Mouse (Mus musculus) liver, embryonic 11.5 days (tissue): ENCODE data around the gene Stat5a. TPM values are rescaled to one million over a fixed set of nuclear protein-coding genes. Genes with fewer than 3 reads are reported as not detected.

Experiments used
- ATAC-seq: fragments of 200-750 bp; cut with Nextera tagmentation; replicated peaks from 2 replicates; pipeline ENCODE4 v1.8.0; 2017; ENCODE audit warnings: moderate number of reproducible peaks, mild to moderate bottlenecking, moderate TSS enrichment, moderate library complexity; ENCODE audit not compliant: low FRiP score
- DNase-seq: peaks from one replicate; pipeline ENCODE4 v3.0.0-alpha.2; 2017; ENCODE audit warnings: low spot score
- H3K27ac ChIP-seq: fragments of 300-500 bp; sonication (generic); 2 replicates; pipeline ENCODE4 v1.5.1; 2014; ENCODE audit warnings: mild to moderate bottlenecking, low read depth, low read length, control low read depth
- H3K27me3 ChIP-seq: fragments of 300-500 bp; sonication (generic); replicated peaks from 2 replicates; pipeline ENCODE4 v1.6.1; 2014; ENCODE audit warnings: low read length, mixed read lengths; ENCODE audit not compliant: control insufficient read depth, insufficient read depth
- H3K36me3 ChIP-seq: fragments of 300-500 bp; sonication (generic); 2 replicates; pipeline ENCODE4 v1.6.1; 2014; ENCODE audit warnings: mild to moderate bottlenecking, low read length, moderate library complexity, mixed read lengths; ENCODE audit not compliant: control insufficient read depth, insufficient read depth
- H3K4me1 ChIP-seq: fragments of 300-500 bp; sonication (generic); replicated peaks from 2 replicates; pipeline ENCODE4 v1.6.1; 2014; ENCODE audit warnings: low read length, mixed read lengths; ENCODE audit not compliant: control insufficient read depth, insufficient read depth
- H3K4me2 ChIP-seq: fragments of 300-500 bp; sonication (generic); 2 replicates; pipeline ENCODE4 v1.6.1; 2014; ENCODE audit warnings: mild to moderate bottlenecking, control low read depth, moderate library complexity
- H3K4me3 ChIP-seq: fragments of 300-500 bp; sonication (generic); 2 replicates; pipeline ENCODE4 v1.5.1; 2014; ENCODE audit warnings: low read depth, low read length, control low read depth
- H3K9ac ChIP-seq: fragments of 300-500 bp; sonication (generic); 2 replicates; pipeline ENCODE4 v1.6.1; 2014; ENCODE audit warnings: low read depth, low read length, control low read depth
- H3K9me3 ChIP-seq: fragments of 300-500 bp; sonication (generic); 2 replicates; pipeline ENCODE4 v1.6.1; 2016; ENCODE audit warnings: low read length, inconsistent platforms, mixed read lengths; ENCODE audit not compliant: control insufficient read depth
- WGBS: fragments of 180-500 bp; shearing (Covaris S2); extraction: QIAGEN DNeasy Blood & Tissue Kit; methylation state at CpG from one replicate; pipeline ENCODE4 v1.1.7; 2014; 5-methylcytosine and 5-hydroxymethylcytosine counted together
- polyA plus RNA-seq: library from polyadenylated mRNA; unstranded; fragments of >200 nt; fragmentation: Nextera tagmentation; extraction: Ambion mirVana; gene quantifications from 2 replicates; pipeline ENCODE4 v1.2.1, GENCODE M21; 2014

The Stat5a gene
- polyA plus RNA-seq, 1 experiment from 2014 or later: 26.3 TPM

DNA sequence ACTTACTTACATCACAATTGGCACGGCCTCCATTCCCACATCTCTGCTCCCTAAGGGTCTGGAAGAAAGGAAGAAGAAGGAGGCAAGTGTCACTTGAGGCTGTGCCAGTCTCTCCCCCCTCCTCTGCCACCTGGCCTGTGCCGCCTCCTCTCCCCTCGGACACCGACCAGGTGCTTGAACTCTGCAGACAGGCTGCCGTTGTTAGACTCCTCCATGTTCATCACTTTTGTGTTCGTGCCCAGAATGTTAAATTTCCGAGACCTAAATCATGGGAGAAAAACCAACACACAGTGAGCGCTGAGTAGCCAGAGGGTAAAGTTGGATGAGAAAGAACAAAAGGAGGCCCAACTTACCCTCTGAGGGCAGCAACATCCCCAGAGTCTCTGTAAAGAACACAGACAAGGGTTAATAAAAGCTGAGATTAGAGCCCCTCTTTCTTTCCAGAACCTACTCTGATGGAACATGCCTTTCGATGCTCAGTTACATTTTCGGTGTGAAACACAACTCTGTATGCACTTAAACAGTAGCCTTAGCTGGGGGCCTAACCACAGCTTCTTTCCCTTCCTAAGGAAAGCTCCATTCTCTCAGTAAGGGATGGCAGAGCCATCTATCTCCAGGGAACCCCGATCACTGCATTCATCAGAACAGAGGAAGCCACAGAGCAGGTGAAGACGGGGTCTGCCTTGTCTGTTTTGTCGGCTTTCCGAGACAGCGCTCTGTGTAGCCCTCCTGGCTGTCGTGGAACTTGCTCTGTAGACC is 39.5 kb downstream of the Stat5a start:
- Histone ChIP-seq H3K9ac (no peak overlapping the region), H3K27me3 (no peaks in the 10 kb centered on the region), H3K27ac (no peak overlapping the region), H3K4me2 (no peak overlapping the region), H3K4me1 (peaks cover 4% of the 10 kb centered on the region), H3K9me3 (no peaks in the 10 kb centered on the region), H3K36me3 (peaks cover 15% of the 10 kb centered on the region), H3K4me3 (no peak overlapping the region)
- 89% methylated on average over 16 of the region's 16 CpGs for WGBS
- ATAC-seq: no peak
- DNase-seq: no peak

DNA sequence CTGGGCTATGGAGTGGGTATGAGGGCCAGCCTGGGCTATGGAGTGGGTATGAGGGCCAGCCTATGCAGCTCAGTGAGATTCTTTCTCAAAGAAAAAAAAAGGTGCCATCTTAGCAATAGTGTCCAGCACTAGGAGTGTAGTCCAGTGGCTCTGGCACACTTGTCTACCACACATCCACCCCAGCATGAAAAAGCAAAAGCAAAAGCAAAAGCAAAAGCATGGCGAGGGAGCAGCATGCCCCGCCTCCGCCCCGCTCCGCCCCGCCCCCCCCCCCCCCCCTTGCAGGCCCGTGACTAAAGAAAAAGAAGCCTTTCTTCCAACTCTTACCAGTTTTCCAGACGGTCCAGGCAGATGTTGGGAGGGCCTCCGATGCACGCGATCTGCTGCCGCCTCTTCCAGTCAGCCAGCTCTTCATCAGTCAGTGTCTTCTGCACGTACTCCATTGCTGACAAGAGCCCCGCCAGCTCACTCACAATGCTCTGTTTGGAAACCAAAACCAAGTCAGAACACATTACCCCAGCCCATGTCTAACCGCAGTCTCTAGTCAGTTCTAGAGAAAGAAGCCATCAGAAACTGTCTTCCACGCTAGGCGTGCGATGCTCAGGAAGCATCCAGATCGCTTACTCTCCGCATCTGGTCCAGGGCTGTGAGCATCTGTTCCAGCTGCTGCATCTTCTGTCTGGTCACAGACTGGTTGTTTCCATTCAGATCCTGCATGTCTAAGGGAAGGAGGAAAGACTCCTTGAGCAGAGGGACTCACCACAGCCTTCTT is 45.6 kb downstream of the Stat5a start:
- Histone ChIP-seq H3K27me3 (no peaks in the 10 kb centered on the region), H3K27ac (no peak overlapping the region), H3K36me3 (peaks cover 24% of the 10 kb centered on the region), H3K9me3 (no peaks in the 10 kb centered on the region), H3K4me3 (no peak overlapping the region), H3K4me2 (no peak overlapping the region), H3K9ac (no peak overlapping the region), H3K4me1 (peaks cover 13% of the 10 kb centered on the region)
- DNase-seq (no peak), ATAC-seq (no peak)
- 76% methylated on average over 19 of the region's 20 CpGs for WGBS

DNA sequence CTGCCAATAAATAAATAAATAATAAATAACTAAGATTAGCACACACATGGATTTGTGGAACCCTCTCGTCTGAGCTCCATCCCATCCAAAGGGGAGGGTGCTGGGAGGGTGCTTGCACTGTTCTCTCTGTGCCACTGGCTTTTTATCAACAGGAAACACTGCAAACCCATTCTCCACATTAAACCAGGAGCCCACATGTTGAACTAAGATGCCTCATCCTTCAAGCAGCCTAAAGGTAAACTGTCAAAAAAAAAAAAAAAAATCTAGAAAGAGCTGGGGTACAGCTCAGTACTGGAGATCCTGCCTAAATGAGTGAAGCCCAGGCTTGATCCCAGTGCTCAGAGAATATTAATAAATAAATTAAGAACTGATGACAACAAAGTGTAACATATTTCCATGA is 46.8 kb downstream of the Stat5a start:
- Histone ChIP-seq H3K36me3 (peaks cover 27% of the 10 kb centered on the region), H3K9me3 (no peaks in the 10 kb centered on the region), H3K27ac (no peak overlapping the region), H3K27me3 (no peaks in the 10 kb centered on the region), H3K4me3 (no peak overlapping the region), H3K4me2 (no peak overlapping the region), H3K4me1 (peaks cover 13% of the 10 kb centered on the region), H3K9ac (no peak overlapping the region)
- 36% methylated on average over 1 of the region's 1 CpGs for WGBS
- ATAC-seq (no peak), DNase-seq (no peak)

DNA sequence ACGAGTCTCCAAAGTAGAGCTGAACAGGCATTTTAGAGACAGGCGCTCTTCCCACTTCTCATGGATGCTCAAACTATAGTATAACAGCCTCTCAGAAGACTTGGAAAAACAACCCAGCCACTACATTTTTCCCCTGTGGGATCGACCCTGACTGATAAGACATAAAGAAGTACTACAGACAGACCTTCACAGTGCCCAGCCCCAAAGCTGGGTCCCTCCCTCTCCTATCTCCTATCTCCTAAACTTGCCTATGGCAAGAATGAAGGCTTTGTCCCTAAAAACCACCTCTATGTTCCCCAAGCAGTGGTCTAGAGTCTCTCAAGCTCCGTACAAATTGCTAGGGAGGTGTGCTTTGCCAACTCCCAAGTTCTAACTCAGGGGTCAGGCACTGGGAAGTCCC is 47.7 kb downstream of the Stat5a start:
- no peak overlapping the region for H3K27ac ChIP-seq
- WGBS: 65% methylated on average over 4 of the region's 4 CpGs
- H3K36me3 ChIP-seq: peaks cover 28% of the 10 kb centered on the region
- DNase-seq (no peak), ATAC-seq (peak; percentile 56; the same call in 1 of the 2 replicates)
- no peaks in the 10 kb centered on the region for H3K9me3 ChIP-seq
- H3K9ac ChIP-seq: no peak overlapping the region
- H3K27me3 ChIP-seq: no peaks in the 10 kb centered on the region
- no peak overlapping the region; the same call in 1 of the 2 replicates for H3K4me2 ChIP-seq
- peaks cover 13% of the 10 kb centered on the region for H3K4me1 ChIP-seq
- no peak overlapping the region for H3K4me3 ChIP-seq

DNA sequence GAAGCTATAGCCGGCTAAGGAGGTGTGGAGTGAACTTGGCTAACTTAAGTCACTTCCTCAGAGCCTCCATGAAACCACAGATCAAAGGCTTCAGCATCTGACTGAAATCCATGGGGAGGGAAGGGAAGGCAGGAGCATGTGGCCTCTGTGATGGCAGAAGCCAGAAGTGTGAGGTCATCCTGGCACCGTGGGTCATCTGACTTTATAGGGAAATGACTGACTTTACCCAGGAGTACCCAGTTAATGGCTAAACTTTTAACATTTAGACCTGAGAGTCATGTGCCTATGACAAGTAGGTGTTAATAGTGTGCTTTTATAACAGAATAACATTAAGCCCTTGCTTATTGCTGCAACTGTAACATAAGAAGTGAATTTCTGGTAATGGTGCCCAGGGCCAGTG is 49.0 kb downstream of the Stat5a start:
- Histone ChIP-seq H3K27me3 (no peaks in the 10 kb centered on the region), H3K9me3 (no peaks in the 10 kb centered on the region), H3K4me3 (no peak overlapping the region), H3K4me1 (peaks cover 16% of the 10 kb centered on the region), H3K27ac (no peak overlapping the region), H3K9ac (no peak overlapping the region), H3K36me3 (peaks cover 23% of the 10 kb centered on the region), H3K4me2 (no peak overlapping the region)
- no peak for ATAC-seq
- DNase-seq: no peak
- WGBS: 80% methylated on average over 2 of the region's 2 CpGs

DNA sequence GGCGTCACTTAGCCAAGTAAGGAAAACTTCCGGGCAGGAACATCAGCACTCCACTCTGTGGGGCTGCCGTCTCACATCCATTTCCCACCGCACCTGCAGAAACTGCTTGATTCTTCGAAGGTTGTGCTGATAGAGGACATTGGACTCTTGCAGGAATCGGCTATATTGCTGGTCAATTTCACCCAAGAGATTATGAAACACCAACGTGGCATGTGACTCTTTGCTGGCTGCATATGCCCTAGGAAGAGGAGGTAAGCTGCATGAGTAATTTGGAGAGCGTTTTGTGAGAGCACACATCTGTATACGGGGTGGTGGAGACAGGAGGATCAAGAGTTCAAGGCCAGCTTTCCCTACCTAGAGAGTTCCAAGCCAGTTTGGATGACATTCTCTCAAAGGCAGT is 49.4 kb downstream of the Stat5a start:
- peaks cover 22% of the 10 kb centered on the region for H3K36me3 ChIP-seq

DNA sequence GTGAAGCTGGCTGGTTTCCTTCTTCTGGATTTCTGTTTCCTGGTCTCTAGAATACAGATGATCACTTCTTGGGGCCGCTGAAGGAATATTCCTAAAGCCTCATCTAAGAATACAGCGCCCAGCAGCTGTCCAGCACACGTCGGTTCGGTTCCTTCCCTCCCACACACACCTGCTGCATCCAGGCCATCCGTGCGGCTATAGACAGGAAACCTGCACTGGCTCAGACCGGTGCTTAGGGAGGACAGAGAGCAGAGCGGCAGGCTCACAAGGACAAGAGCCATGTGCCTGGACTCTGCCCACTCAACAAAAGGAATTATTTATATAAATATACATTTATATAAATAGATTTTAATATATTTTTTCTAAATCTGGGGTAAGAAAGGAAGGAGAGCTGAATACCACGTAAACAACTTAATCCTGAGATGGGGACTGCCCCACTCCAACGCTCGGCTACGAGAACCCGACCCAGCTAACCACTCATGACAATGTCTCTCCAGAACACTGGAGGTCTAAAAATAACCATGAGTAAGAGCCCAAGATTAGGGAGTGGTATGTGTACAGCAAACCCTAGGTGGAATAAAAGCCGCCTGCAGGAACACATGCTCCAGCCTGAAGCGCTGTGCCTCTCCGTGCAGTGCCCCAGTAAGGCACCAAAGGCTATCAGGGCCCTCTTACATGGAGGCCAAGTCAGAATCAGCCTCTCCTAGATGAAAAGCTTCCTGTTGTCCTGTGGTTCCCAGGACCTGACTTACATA is 53.4 kb downstream of the Stat5a start:
- Histone ChIP-seq H3K27ac (no peak overlapping the region), H3K9me3 (peaks cover 4% of the 10 kb centered on the region; the same call in 1 of the 2 replicates), H3K4me1 (peaks cover 9% of the 10 kb centered on the region), H3K4me3 (no peak overlapping the region), H3K4me2 (no peak overlapping the region), H3K9ac (no peak overlapping the region), H3K36me3 (peaks cover 16% of the 10 kb centered on the region; the same call in 1 of the 2 replicates), H3K27me3 (no peaks in the 10 kb centered on the region)
- ATAC-seq: no peak
- 85% methylated on average over 17 of the region's 17 CpGs for WGBS
- DNase-seq: no peak

More for the DNA sequence above, 49.4 kb downstream of the Stat5a start:
- H3K27ac ChIP-seq: no peak overlapping the region
- no peak for ATAC-seq
- no peak overlapping the region for H3K4me3 ChIP-seq
- H3K4me2 ChIP-seq: no peak overlapping the region
- no peaks in the 10 kb centered on the region for H3K27me3 ChIP-seq
- H3K9ac ChIP-seq: no peak overlapping the region
- WGBS: 90% methylated on average over 9 of the region's 9 CpGs
- H3K9me3 ChIP-seq: no peaks in the 10 kb centered on the region
- no peak for DNase-seq
- peaks cover 20% of the 10 kb centered on the region for H3K4me1 ChIP-seq

DNA sequence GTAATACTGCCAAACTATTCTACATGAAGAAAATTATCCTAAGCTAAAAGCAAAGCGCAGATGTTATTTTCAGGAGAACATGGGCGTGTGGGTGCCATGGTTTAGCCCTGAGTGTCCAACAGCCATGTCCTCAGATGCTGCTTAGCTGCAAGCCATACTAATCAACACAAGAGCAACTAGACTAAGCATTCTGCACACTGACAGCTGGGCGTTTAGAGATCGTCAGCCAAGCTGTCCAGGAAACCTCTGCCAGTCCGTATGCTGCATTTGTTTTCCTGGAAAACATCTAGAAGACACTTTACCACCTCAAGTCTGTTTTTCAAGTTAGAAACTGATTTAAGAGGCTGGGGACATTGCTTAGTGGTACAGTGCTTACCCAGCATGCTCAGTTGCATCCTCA is 55.3 kb downstream of the Stat5a start:
- Histone ChIP-seq H3K36me3 (peaks cover 14% of the 10 kb centered on the region; the same call in 1 of the 2 replicates), H3K4me3 (no peak overlapping the region), H3K9ac (no peak overlapping the region), H3K4me2 (no peak overlapping the region), H3K4me1 (peaks cover 9% of the 10 kb centered on the region), H3K9me3 (peaks cover 4% of the 10 kb centered on the region; the same call in 1 of the 2 replicates), H3K27ac (no peak overlapping the region), H3K27me3 (no peaks in the 10 kb centered on the region)
- WGBS: 84% methylated on average over 5 of the region's 5 CpGs
- no peak for ATAC-seq
- DNase-seq: no peak
